Mouse (Mus musculus) stomach, postnatal 0 days (tissue): ENCODE results near the gene Grb14.

Experiments
- CTCF ChIP-seq: IDR thresholded peaks from 2 replicates; pipeline ENCODE4 v1.5.1; 2016; ENCODE audit warnings: antibody characterized with exemption, low read depth, mild to moderate bottlenecking, moderate library complexity
- EP300 ChIP-seq: optimal IDR thresholded peaks from 2 replicates; pipeline ENCODE3; 2016; ENCODE audit warnings: antibody characterized with exemption

DNA sequence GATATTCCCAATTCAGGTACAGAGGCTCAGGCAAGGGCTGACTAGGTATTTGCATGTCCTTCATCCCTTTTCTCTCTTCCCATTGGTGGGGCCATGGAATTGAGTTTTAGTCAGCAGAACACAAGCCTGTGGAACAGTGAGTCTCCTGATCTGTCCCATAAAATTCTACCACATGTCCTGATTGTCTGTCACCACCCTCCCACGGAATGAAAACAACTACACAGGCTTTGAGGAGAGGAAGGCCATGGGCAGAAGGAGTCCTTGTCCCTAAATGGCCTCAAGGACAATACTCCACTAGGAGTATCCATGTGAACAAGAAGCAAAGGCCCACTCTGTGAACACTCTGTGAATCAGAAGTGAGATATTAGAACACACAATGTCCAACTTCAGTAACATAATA lies 69.3 kb downstream of the Grb14 start:
- no peak for TF ChIP-seq CTCF
- TF ChIP-seq EP300, result no peak
